Mouse (Mus musculus): Measurements from ENCODE around the gene Irak4.

Gene Irak4

GRCm38 (mm10) chr15:94630553-94630952 lies 87.1 kb downstream of the Irak4 start:
- no peak for DNase-seq

All from B cell, adult 2 months (primary cell).